Mouse (Mus musculus) heart, adult 2 months (tissue): ENCODE data around the gene Stam. TPM values are rescaled to one million over a fixed set of nuclear protein-coding genes. Genes with fewer than 3 reads are reported as not detected.

Experiments
- DNase-seq, 2 experiments: peaks; one replicate each; pipeline ENCODE4 v3.0.0; 2021
- H3K27ac ChIP-seq: fragments of 200-600 bp; 2 replicates; pipeline ENCODE4 v1.8.1; 2022
- H3K27me3 ChIP-seq: fragments of 200-500 bp; 2 replicates; pipeline ENCODE4 v1.6.1; 2012; ENCODE audit warnings: mild to moderate bottlenecking, low read length, inconsistent platforms, mixed read lengths; ENCODE audit not compliant: control insufficient read depth, insufficient read depth
- H3K36me3 ChIP-seq: fragments of 200-500 bp; 2 replicates; pipeline ENCODE4 v1.6.1; 2012; ENCODE audit warnings: low read length, inconsistent platforms; ENCODE audit not compliant: control insufficient read depth, insufficient read depth
- H3K4me1 ChIP-seq: fragments of 200-500 bp; 2 replicates; pipeline ENCODE4 v1.6.1; 2011; ENCODE audit warnings: low read length; ENCODE audit not compliant: control insufficient read depth, insufficient read depth
- H3K4me3 ChIP-seq: fragments of 200-600 bp; 2 replicates; pipeline ENCODE4 v1.8.1; 2022
- H3K79me2 ChIP-seq: fragments of 200-500 bp; replicated peaks from 2 replicates; pipeline ENCODE4 v1.6.1; 2012; ENCODE audit warnings: mild to moderate bottlenecking, inconsistent platforms, low read length, moderate library complexity, mixed read lengths; ENCODE audit not compliant: control insufficient read depth, insufficient read depth
- H3K9ac ChIP-seq: fragments of 200-500 bp; 2 replicates; pipeline ENCODE4 v1.6.1; 2012; ENCODE audit warnings: low read depth, mild to moderate bottlenecking, control low read depth, inconsistent platforms, low read length, mixed read lengths
- CTCF ChIP-seq: fragments of 200-600 bp; IDR thresholded peaks from 2 replicates; pipeline ENCODE4 v1.8.1; 2022; ENCODE audit warnings: antibody characterized with exemption, mild to moderate bottlenecking, moderate library complexity
- EP300 ChIP-seq: fragments of 200-500 bp; IDR thresholded peaks from 2 replicates; pipeline ENCODE4 v1.6.1; 2011; ENCODE audit warnings: low read depth, low read length, control low read depth; ENCODE audit not compliant: insufficient read depth
- POLR2A ChIP-seq: fragments of 200-500 bp; IDR thresholded peaks from 2 replicates; pipeline ENCODE4 v1.6.1; 2011; ENCODE audit warnings: mild to moderate bottlenecking, low read depth, low read length, control low read depth; ENCODE audit not compliant: insufficient read depth
- WGBS: fragments of 180-500 bp; shearing (Covaris S2); methylation state at CpG from one replicate; pipeline ENCODE4 v1.1.7; 2018; 5-methylcytosine and 5-hydroxymethylcytosine counted together
- intact Hi-C: fragments of 180-260 bp; cut with DNase I; formaldehyde crosslinking; loops from one replicate; pipeline ENCODE4 v1.15.1; 2025
- polyA plus RNA-seq: library from polyadenylated mRNA; depleted of rRNA; stranded (reverse); fragments of >200 nt; gene quantifications from 2 replicates; pipeline ENCODE4 v1.2.3, GENCODE M21; 2012
- total RNA-seq, 2 experiments: library from RNA; stranded (reverse); gene quantifications; 2 replicates each; pipeline ENCODE4 v1.2.3; 2021

Stam gene
- total and polyA plus RNA-seq, 3 experiments: 8.8 to 23.9 (median 23.0) TPM

- intact Hi-C loops: loop anchor here (5.0 to 10.0 kb wide), 3 partner anchors 107 to 545 kb away; no protein-coding TSS in a partner anchor
- H3K4me1 ChIP-seq: peaks cover 6% of the 10 kb centered on the region
- H3K36me3 ChIP-seq: peaks cover 3% of the 10 kb centered on the region; the same call in 1 of the 2 replicates
- no peak for DNase-seq
- H3K4me3 ChIP-seq: no peak overlapping the region
- WGBS: 68% methylated on average over 2 of the region's 2 CpGs
- H3K27me3 ChIP-seq: no peaks in the 10 kb centered on the region
- no peaks in the 10 kb centered on the region for H3K79me2 ChIP-seq
- no peak overlapping the region for H3K9ac ChIP-seq
- H3K27ac ChIP-seq: no peak overlapping the region
- peak; percentile 46 for TF ChIP-seq CTCF
- TF ChIP-seq EP300: no peak
- TF ChIP-seq POLR2A: no peak
Observed at GRCm38 (mm10) chr2:14159756-14160155, 85.9 kb downstream of the Stam start.

DNA sequence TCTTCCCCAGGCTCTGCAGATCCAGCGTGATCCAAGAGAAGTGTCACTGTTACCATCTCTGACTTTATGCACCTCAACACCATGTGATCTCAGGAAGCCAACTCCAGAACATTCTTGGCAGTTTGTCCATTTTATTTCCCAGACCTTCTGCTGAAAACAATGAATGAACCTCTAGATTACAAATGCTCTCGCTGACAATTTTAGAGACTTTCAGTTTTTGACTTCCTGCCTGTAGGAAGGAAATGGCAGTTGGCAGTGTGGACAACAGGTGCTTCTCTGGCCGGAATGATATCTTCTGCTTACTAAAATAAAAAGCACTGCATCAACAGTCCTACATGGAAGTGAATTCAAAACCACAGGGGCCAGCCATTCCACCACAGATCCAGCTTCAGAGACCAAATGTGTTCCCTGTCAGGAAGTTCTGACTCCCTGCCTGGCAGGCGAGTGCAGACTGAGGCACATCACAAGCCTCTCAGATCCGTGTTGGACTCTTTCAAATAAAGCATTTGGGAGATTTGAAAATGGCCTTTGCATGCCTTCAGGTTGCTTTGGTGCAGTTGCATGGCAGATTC, 90.6 kb downstream of the Stam start:
- Histone ChIP-seq H3K9ac (no peak overlapping the region), H3K79me2 (no peaks in the 10 kb centered on the region), H3K36me3 (peaks cover 3% of the 10 kb centered on the region), H3K27ac (no peak overlapping the region), H3K27me3 (no peaks in the 10 kb centered on the region), H3K4me1 (peaks cover 12% of the 10 kb centered on the region), H3K4me3 (no peak overlapping the region)
- DNase-seq: peak; percentile 21 to 38
- intact Hi-C loops: loop anchor here (5.0 to 10.0 kb wide), 2 partner anchors 112 to 540 kb away; no protein-coding TSS in a partner anchor
- TF ChIP-seq CTCF (no peak), EP300 (no peak), POLR2A (no peak)
- 15% methylated on average over 5 of the region's 5 CpGs for WGBS

DNA sequence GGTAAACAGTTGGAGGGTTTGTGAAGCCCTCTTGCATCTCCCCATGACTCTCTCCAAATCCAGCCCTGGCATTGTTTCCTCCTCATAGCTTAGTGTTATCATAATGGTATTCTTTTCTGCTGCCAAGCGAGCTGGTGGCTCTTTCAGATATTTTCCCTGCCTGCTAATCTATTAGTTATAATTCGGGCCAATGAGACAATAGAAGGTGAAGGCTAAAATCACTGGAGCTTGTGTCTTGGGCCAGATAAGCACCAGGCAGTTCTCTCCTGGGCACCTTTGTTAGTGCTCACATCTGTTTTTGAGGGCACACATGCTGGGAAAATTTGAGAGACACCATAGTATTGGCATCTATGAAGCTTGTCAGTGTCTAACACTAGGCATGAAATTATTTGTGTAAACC, 91.2 kb downstream of the Stam start:
- Histone ChIP-seq H3K9ac (no peak overlapping the region), H3K27ac (no peak overlapping the region), H3K79me2 (no peaks in the 10 kb centered on the region), H3K27me3 (no peaks in the 10 kb centered on the region), H3K4me1 (peaks cover 12% of the 10 kb centered on the region), H3K4me3 (no peak overlapping the region), H3K36me3 (peaks cover 3% of the 10 kb centered on the region)
- no peak for DNase-seq
- TF ChIP-seq EP300 (no peak), CTCF (no peak), POLR2A (no peak)
- intact Hi-C loops: loop anchor here (10.0 kb wide), 1 partner anchor 540 kb away; no protein-coding TSS in a partner anchor
- WGBS: 35% methylated on average over 2 of the region's 2 CpGs

GRCm38 (mm10) chr2:14165618-14166344, 91.9 kb downstream of the Stam start:
- 46% methylated on average over 3 of the region's 3 CpGs for WGBS

GRCm38 (mm10) chr2:14167721-14168120, 93.8 kb downstream of the Stam start:
- Histone ChIP-seq H3K27me3 (no peaks in the 10 kb centered on the region), H3K36me3 (peaks cover 3% of the 10 kb centered on the region), H3K4me1 (peaks cover 12% of the 10 kb centered on the region), H3K4me3 (no peak overlapping the region), H3K27ac (no peak overlapping the region), H3K79me2 (no peaks in the 10 kb centered on the region), H3K9ac (no peak overlapping the region)
- intact Hi-C loops: loop anchor here (10.0 kb wide), 1 partner anchor 537 kb away; no protein-coding TSS in a partner anchor
- TF ChIP-seq EP300 (no peak), CTCF (no peak), POLR2A (no peak)
- DNase-seq: no peak

More at GRCm38 (mm10) chr2:14165618-14166344, 91.9 kb downstream of the Stam start:
- no peak overlapping the region for H3K27ac ChIP-seq
- H3K79me2 ChIP-seq: no peaks in the 10 kb centered on the region
- H3K9ac ChIP-seq: no peak overlapping the region
- DNase-seq: peak; percentile 20 to 29
- H3K4me3 ChIP-seq: no peak overlapping the region
- H3K27me3 ChIP-seq: no peaks in the 10 kb centered on the region
- peaks cover 12% of the 10 kb centered on the region for H3K4me1 ChIP-seq
- intact Hi-C loops: loop anchor here (10.0 kb wide), 1 partner anchor 539 kb away; no protein-coding TSS in a partner anchor
- no peak for TF ChIP-seq EP300
- H3K36me3 ChIP-seq: peaks cover 3% of the 10 kb centered on the region

DNA sequence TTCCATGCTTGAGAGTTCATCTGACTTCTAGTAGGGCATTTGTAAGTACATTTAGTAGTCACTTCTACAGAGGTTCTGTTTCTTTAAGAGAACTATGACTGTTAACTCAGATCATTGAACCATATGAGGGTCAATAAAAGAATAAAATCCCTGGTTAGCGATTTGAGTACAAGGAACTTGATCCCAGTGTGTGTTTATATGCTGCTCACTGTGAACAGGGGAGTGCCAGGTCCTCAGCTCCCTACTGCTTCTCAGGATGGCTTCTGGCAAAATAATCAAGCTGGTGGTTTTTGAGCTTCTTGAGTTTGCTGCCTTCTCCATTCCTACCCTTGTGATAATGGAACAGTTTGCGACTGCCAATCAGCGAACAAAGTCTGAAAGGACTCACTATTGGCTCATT, 100.4 kb downstream of the Stam start, which contains the start of gene Tmem236:
Gene Tmem236, plus strand, starts transcription at position 190 of the 400 bp plus-strand sequence.
- TF ChIP-seq POLR2A: no peak
- no peak for TF ChIP-seq EP300
- TF ChIP-seq CTCF: no peak

More for the DNA sequence above, 100.4 kb downstream of the Stam start, which contains the start of gene Tmem236:
- Histone ChIP-seq H3K4me1 (no peaks in the 10 kb centered on the region), H3K9ac (no peak within 1 kb of the TSS), H3K27me3 (no peaks in the 10 kb centered on the region), H3K36me3 (no peaks in the 10 kb centered on the region), H3K79me2 (no peaks in the 10 kb centered on the region), H3K27ac (no peak within 1 kb of the TSS), H3K4me3 (no peak within 1 kb of the TSS)
- WGBS: 84% methylated on average over 3 of the region's 3 CpGs
- intact Hi-C loops: no loop called here
- DNase-seq: no peak
